In genomic region chr4:109434256-109434655, GRCm38 (mm10) we compare ENCODE assay signal across 19 mouse cellular contexts. TPM values are rescaled to one million over a fixed set of nuclear protein-coding genes. Genes with fewer than 3 reads are reported as not detected.
DNase-seq lines count a peak whose midpoint lies in the region; ATAC-seq and TF ChIP-seq lines count a peak whose summit lies in the region.
"Had no signal": no experiment of that assay in that cellular context is flagged by ENCODE, and none has a peak within 500 bp of the region (broad histone marks: within the 10 kb centered on the region; RNA-seq: fewer than 3 reads in every experiment).

No protein-coding gene starts in this region.

- peaks cover 10% of the 10 kb centered on the region; the same call in 1 of the 2 replicates for H3K4me1 ChIP-seq in heart, postnatal 0 days (ENCODE audit: control insufficient read depth, insufficient read depth)

- no peak overlapping the region for H3K4me2 ChIP-seq in heart, postnatal 0 days (ENCODE audit: low read depth, low read length)
- H3K4me2 ChIP-seq in myocyte (ENCODE audit: low read depth), result peak overlapping the region; percentile 55
- H3K4me2 ChIP-seq: embryonic facial prominence, embryonic 12.5 days; embryonic facial prominence, embryonic 15.5 days; forebrain, embryonic 13.5 days; heart, embryonic 11.5 days; hindbrain, embryonic 14.5 days had no signal

- TF ChIP-seq CTCF in heart, postnatal 0 days (IDR thresholded peaks at IDR 0.05; ENCODE audit: low read depth), result no peak
- TF ChIP-seq CTCF in layer of hippocampus, adult 2 months (conservative IDR thresholded peaks at IDR 0.05), result no peak

- no peak overlapping the region for H3ac ChIP-seq in myocyte (ENCODE audit: control insufficient read depth, insufficient read length)

- H3K9me3 ChIP-seq in heart, postnatal 0 days (replicated peaks; ENCODE audit: control insufficient read depth, low read length), result no peaks in the 10 kb centered on the region
- H3K9me3 ChIP-seq: embryonic facial prominence, embryonic 12.5 days; embryonic facial prominence, embryonic 15.5 days; forebrain, embryonic 13.5 days had no signal

- no peak for TF ChIP-seq POLR2A in myocyte (IDR thresholded peaks at IDR 0.05; ENCODE audit: insufficient read length, low read depth)

- no peaks in the 10 kb centered on the region for H3K36me3 ChIP-seq in heart, postnatal 0 days (replicated peaks; ENCODE audit: control insufficient read depth, insufficient read depth, low read length)
- no peaks in the 10 kb centered on the region for H3K36me3 ChIP-seq in myocyte (ENCODE audit: control insufficient read depth, insufficient read depth)
- H3K36me3 ChIP-seq: embryonic facial prominence, embryonic 12.5 days; embryonic facial prominence, embryonic 15.5 days had no signal

- H3K27me3 ChIP-seq in heart, postnatal 0 days (ENCODE audit: control insufficient read depth, insufficient read depth, low read length), result no peaks in the 10 kb centered on the region
- H3K27me3 ChIP-seq in myocyte (ENCODE audit: control insufficient read depth, insufficient read depth, insufficient read length), result no peaks in the 10 kb centered on the region
- H3K27me3 ChIP-seq: embryonic facial prominence, embryonic 12.5 days; embryonic facial prominence, embryonic 15.5 days; forebrain, embryonic 13.5 days had no signal

- no peak for ATAC-seq in heart, postnatal 0 days (ENCODE audit: insufficient read depth, low read depth)
- ATAC-seq: activated CD4-positive, CD25-positive, alpha-beta regulatory T cell, adult 4 months; CD4-positive, CD25-positive, alpha-beta regulatory T cell, adult 4 months; forebrain, embryonic 13.5 days; forebrain, embryonic 16.5 days; hindbrain, postnatal 0 days; inflammation-experienced regulatory T-cells, adult 6 months; intestine, embryonic 16.5 days had no signal

- peaks cover 5% of the 10 kb centered on the region for H3K79me2 ChIP-seq in myocyte (ENCODE audit: control insufficient read depth, insufficient read depth)

- peak overlapping the region; percentile 36; the same call in 1 of the 2 replicates for H3K27ac ChIP-seq in heart, postnatal 0 days (ENCODE audit: low read depth)
- H3K27ac ChIP-seq in layer of hippocampus, adult 2 months, result no peak overlapping the region
- H3K27ac ChIP-seq: embryonic facial prominence, embryonic 12.5 days; embryonic facial prominence, embryonic 15.5 days; forebrain, embryonic 13.5 days; hindbrain, embryonic 14.5 days; hindbrain, postnatal 0 days had no signal

- WGBS in heart, postnatal 0 days, result 95% methylated on average over 1 of the region's 1 CpGs

- intact Hi-C loops in heart, postnatal 36 days (cut with DNase I), result no loop called here

- TF ChIP-seq EP300 in heart, postnatal 0 days (IDR thresholded peaks at IDR 0.05; ENCODE audit: low read depth), result no peak

- no peak overlapping the region for H3K9ac ChIP-seq in heart, postnatal 0 days (replicated peaks; ENCODE audit: low read depth, low read length)
- H3K9ac ChIP-seq: embryonic facial prominence, embryonic 12.5 days; embryonic facial prominence, embryonic 15.5 days; forebrain, embryonic 13.5 days; hindbrain, embryonic 14.5 days had no signal

- no peak overlapping the region for H3K4me3 ChIP-seq in heart, postnatal 0 days (ENCODE audit: low read depth, low read length)
- no peak overlapping the region for H3K4me3 ChIP-seq in myocyte
- no peak overlapping the region for H3K4me3 ChIP-seq in layer of hippocampus, adult 2 months
- H3K4me3 ChIP-seq: embryonic facial prominence, embryonic 12.5 days; embryonic facial prominence, embryonic 15.5 days; forebrain, embryonic 13.5 days had no signal

- no peak for DNase-seq in heart, postnatal 0 days (ENCODE audit: low spot score)
- no peak for DNase-seq in heart, postnatal 36 days
- peak; percentile 30 for DNase-seq in retina, postnatal 1 day
- DNase-seq in retina, embryonic 14.5 days (ENCODE audit: low spot score), result no peak
- no peak for DNase-seq in layer of hippocampus, adult 2 months (ENCODE audit: low spot score in 2 of 2)
- DNase-seq: B cell, adult 2 months; cerebellum, adult 9-10 months had no signal

TF ChIP-seq in myocyte, 11 proteins besides CTCF, POLR2A, EP300 and RAD21:
- TF ChIP-seq MYOD1 (IDR thresholded peaks at IDR 0.05; ENCODE audit: control insufficient read depth in 1 of 3, insufficient read length in 2 of 3, low read depth in 2 of 3) (peak in 2 of 3 experiments; percentile 47 to 91), CEBPB (IDR thresholded peaks at IDR 0.05; ENCODE audit: insufficient read depth, poor library complexity, severe bottlenecking) (no peak), POLR2AphosphoS2 (IDR thresholded peaks at IDR 0.05; ENCODE audit: insufficient read length, low read depth) (peak; percentile 23), USF1 (IDR thresholded peaks at IDR 0.05; ENCODE audit: low read depth) (peak; percentile 79), TCF12 (IDR thresholded peaks at IDR 0.05; ENCODE audit: insufficient read depth, poor library complexity, severe bottlenecking) (peak; percentile 40), MYOG (IDR thresholded peaks at IDR 0.05; ENCODE audit: control insufficient read depth in 1 of 3, insufficient read depth in 1 of 3, insufficient read length in 2 of 3, low read depth in 2 of 3) (peak; percentile 27 to 85 (median 71))
TF ChIP-seq in myocyte: peak in this region for 5.

RNA-seq across cellular contexts. Expression of gene Ttc39a, which starts 27.8 kb away (rescaled TPM):
- 4.2 and 10.0 TPM in 2 replicates for total RNA-seq in heart, postnatal 0 days (2014; rRNA removed; ENCODE audit: low replicate concordance)
- 3.4 and 3.6 TPM in 2 replicates for polyA plus RNA-seq in heart, postnatal 0 days (2015; fragmentation: Nextera tagmentation; extraction: Ambion mirVana)
- 1 to 10 TPM in 1 of 2 experiments, under 1 TPM in 1; 0.89 to 1.4 TPM for total RNA-seq in heart, postnatal 36 days (2021)
- polyA plus RNA-seq in myocyte (2012; fragmentation: generic; extraction: Trizol), result 0.70 TPM
- total RNA-seq in layer of hippocampus, adult 2 months (2021), result 1 to 10 TPM; 1.4 to 1.8 TPM
- polyA plus RNA-seq: activated CD4-positive, CD25-positive, alpha-beta regulatory T cell, adult 4 months; CD4-positive, CD25-positive, alpha-beta regulatory T cell, adult 4 months had no signal

RNA-seq across cellular contexts. Expression of gene Rnf11, which starts 50.3 kb away (rescaled TPM):
- 44.2 and 78.7 TPM in 2 replicates for total RNA-seq in heart, postnatal 0 days (2014; rRNA removed; ENCODE audit: low replicate concordance)
- 44.2 and 44.7 TPM in 2 replicates for polyA plus RNA-seq in heart, postnatal 0 days (2015; fragmentation: Nextera tagmentation; extraction: Ambion mirVana)
- 100 to 1,000 TPM; 102 to 106 TPM for total RNA-seq in heart, postnatal 36 days (2021)
- 127 TPM for polyA plus RNA-seq in myocyte (2012; fragmentation: generic; extraction: Trizol)
- 100 to 1,000 TPM; 167 to 177 TPM for total RNA-seq in layer of hippocampus, adult 2 months (2021)
